Mouse (Mus musculus): ENCODE measurements around the gene Trnau1ap.

- TF ChIP-seq POLR2A (IDR thresholded peaks at IDR 0.05; ENCODE audit: control insufficient read depth, low read depth, low read length) (peak; percentile 99), CTCF (IDR thresholded peaks at IDR 0.05; ENCODE audit: control insufficient read depth, insufficient read depth, insufficient replicate concordance, low read depth, low read length) (no peak)
Measured at GRCm38 (mm10) chr4:132308437-132309139, 20.8 kb downstream of the Trnau1ap start.
